Mouse (Mus musculus): ENCODE results near the gene Eif3d.

DNA sequence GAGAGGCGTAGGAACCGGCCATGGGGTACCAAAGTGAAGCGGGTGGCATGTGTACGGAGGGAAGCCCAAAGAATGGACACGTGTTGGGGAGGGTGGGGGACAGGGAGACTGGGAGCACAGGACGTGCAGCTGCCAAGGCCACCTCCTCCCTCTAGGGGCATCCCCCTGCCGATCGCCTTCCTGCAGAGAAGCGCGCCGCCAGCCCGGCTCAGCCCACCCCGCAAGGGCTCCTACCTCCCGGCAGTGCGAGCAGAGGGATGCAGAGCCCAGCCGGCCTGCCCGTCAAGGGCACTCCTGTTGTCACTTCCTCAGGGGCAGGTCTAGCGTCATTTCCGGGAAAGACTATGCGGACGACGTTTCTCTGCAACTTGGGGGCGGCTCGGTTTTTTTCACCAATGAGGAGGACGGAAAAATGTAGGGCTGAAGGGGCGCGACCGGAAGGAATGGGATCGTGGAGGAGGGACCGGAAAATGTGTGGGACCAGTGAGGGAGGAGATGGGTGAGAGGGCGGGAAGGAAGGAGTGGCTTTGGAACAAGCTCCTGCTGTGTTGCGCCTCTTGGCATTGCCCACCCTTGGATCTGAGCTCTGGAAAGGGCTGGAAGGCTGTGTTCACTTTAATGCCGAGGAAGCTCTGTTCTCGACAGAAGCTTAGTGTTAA lies 41.8 kb downstream of the Eif3d start, which contains the start of gene Txn2:
- TF ChIP-seq POLR2A (IDR thresholded peaks at IDR 0.05; ENCODE audit: insufficient read depth, low read length) (peak; percentile 28), CTCF (IDR thresholded peaks at IDR 0.05; ENCODE audit: low read depth, low read length) (no peak), EP300 (IDR thresholded peaks at IDR 0.05; ENCODE audit: insufficient read depth, low read depth, low read length) (0 out of 2 replicates have a peak, but pooled peaks have one; percentile 18)

Measured in ES-Bruce4 (cell line).